Mouse (Mus musculus) stomach, embryonic 14.5 days (tissue): Measurements from ENCODE around the gene Elob. TPM values are rescaled to one million over a fixed set of nuclear protein-coding genes. Genes with fewer than 3 reads are reported as not detected.

ENCODE experiments used
- ATAC-seq: fragments of 200-750 bp; cut with Nextera tagmentation; 2 replicates; pipeline ENCODE4 v1.8.0; 2017; ENCODE audit warnings: low read depth, moderate TSS enrichment; ENCODE audit not compliant: insufficient number of reproducible peaks, insufficient read depth, low FRiP score
- H3K27ac ChIP-seq: fragments of 300-500 bp; sonication (generic); 2 replicates; pipeline ENCODE4 v1.5.1; 2014; ENCODE audit warnings: mild to moderate bottlenecking, low read length, moderate library complexity, mixed read lengths
- H3K27me3 ChIP-seq: fragments of 300-500 bp; sonication (generic); 2 replicates; pipeline ENCODE4 v1.6.1; 2014; ENCODE audit warnings: low read length, control low read depth, mixed read lengths; ENCODE audit not compliant: control insufficient read depth, insufficient read depth
- H3K36me3 ChIP-seq: fragments of 300-500 bp; sonication (generic); 2 replicates; pipeline ENCODE4 v1.6.1; 2014; ENCODE audit warnings: mild to moderate bottlenecking, control low read depth, low read length, moderate library complexity, mixed read lengths; ENCODE audit not compliant: control insufficient read depth, insufficient read depth
- H3K4me1 ChIP-seq: fragments of 300-500 bp; sonication (generic); 2 replicates; pipeline ENCODE4 v1.6.1; 2014; ENCODE audit warnings: low read length, control low read depth, mixed read lengths; ENCODE audit not compliant: control insufficient read depth, insufficient read depth
- H3K4me2 ChIP-seq: fragments of 300-500 bp; sonication (generic); replicated peaks from 2 replicates; pipeline ENCODE4 v1.6.1; 2014; ENCODE audit warnings: low read depth, low read length, control low read depth
- H3K4me3 ChIP-seq: fragments of 300-500 bp; sonication (generic); 2 replicates; pipeline ENCODE4 v1.5.1; 2014; ENCODE audit warnings: low read depth, low read length, control low read depth
- H3K9ac ChIP-seq: fragments of 300-500 bp; sonication (generic); replicated peaks from 2 replicates; pipeline ENCODE4 v1.6.1; 2014; ENCODE audit warnings: low read depth, mild to moderate bottlenecking, control low read depth, low read length, moderate library complexity, mixed read lengths
- H3K9me3 ChIP-seq: fragments of 300-500 bp; sonication (generic); 2 replicates; pipeline ENCODE4 v1.6.1; 2016; ENCODE audit warnings: low read depth, low read length, control low read depth; ENCODE audit not compliant: control insufficient read depth
- WGBS: fragments of 180-500 bp; shearing (Covaris S2); extraction: QIAGEN DNeasy Blood & Tissue Kit; methylation state at CpG from one replicate; pipeline ENCODE4 v1.1.7; 2014; 5-methylcytosine and 5-hydroxymethylcytosine counted together
- polyA plus RNA-seq: library from polyadenylated mRNA; unstranded; fragments of >200 nt; fragmentation: Nextera tagmentation; extraction: Ambion mirVana; gene quantifications from 2 replicates; pipeline ENCODE4 v1.2.1, GENCODE M21; 2014

Gene Elob
- polyA plus RNA-seq, 1 experiment from 2014 or later, result 1,209 TPM

DNA sequence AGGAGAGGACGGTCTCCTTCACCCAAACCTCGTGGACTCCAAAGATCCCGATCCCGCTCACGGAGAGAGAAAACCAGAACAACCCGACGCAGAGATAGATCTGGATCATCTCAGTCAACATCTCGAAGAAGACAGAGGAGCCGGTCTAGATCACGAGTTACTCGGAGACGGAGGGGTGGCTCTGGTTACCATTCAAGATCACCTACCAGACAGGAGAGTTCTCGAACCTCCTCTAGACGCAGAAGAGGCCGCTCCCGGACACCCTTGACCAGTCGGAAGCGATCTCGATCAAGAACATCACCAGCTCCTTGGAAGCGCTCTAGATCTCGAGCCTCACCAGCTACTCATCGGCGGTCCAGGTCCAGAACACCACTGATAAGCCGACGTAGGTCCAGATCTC is 9.7 kb downstream of the Elob start:
- Histone ChIP-seq H3K9ac (no peak overlapping the region), H3K4me3 (no peak overlapping the region), H3K9me3 (peaks cover 21% of the 10 kb centered on the region; the same call in 1 of the 2 replicates), H3K4me2 (no peak overlapping the region), H3K36me3 (peaks cover 97% of the 10 kb centered on the region), H3K4me1 (no peaks in the 10 kb centered on the region), H3K27me3 (no peaks in the 10 kb centered on the region), H3K27ac (no peak overlapping the region)
- no peak for ATAC-seq
- WGBS, result 98% methylated on average over 25 of the region's 25 CpGs

DNA sequence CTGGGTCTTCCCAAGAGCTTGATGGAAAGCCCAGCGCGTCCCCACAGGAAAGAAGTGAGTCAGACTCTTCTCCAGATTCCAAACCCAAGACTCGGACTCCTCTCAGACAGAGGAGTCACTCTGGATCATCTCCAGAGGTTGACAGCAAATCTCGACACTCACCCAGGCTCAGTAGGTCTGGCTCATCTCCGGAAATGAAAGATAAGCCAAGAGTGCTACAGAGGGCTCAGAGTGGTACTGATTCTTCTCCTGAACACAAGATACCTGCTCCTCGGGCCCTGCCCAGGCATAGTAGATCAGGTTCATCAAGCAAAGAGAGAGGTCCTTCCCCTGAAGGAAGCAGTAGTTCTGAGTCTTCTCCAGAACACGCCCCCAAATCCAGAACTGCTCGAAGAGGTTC is 10.4 kb downstream of the Elob start:
- no peak overlapping the region for H3K4me3 ChIP-seq
- H3K36me3 ChIP-seq, result peaks cover 99% of the 10 kb centered on the region
- WGBS, result 98% methylated on average over 8 of the region's 8 CpGs
- no peak overlapping the region for H3K9ac ChIP-seq
- no peaks in the 10 kb centered on the region for H3K4me1 ChIP-seq
- no peak for ATAC-seq
- peaks cover 21% of the 10 kb centered on the region; the same call in 1 of the 2 replicates for H3K9me3 ChIP-seq
- H3K27me3 ChIP-seq, result no peaks in the 10 kb centered on the region
- no peak overlapping the region for H3K27ac ChIP-seq
- no peak overlapping the region for H3K4me2 ChIP-seq

DNA sequence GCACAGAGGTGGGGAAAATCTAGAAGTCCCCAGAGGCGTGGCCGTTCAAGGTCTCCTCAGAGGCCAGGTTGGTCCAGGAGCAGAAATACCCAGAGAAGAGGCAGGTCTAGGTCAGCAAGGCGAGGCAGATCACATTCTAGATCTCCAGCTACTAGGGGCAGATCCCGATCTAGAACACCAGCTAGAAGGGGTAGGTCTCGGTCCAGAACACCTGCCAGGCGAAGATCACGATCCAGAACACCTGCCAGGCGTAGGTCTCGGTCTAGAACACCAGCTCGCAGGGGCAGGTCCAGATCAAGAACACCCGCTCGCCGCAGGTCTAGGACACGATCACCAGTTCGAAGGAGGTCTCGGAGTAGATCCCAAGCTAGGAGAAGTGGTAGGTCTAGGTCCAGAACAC is 13.3 kb downstream of the Elob start:
- H3K9me3 ChIP-seq, result peaks cover 21% of the 10 kb centered on the region; the same call in 1 of the 2 replicates
- no peak overlapping the region for H3K27ac ChIP-seq
- H3K4me1 ChIP-seq, result no peaks in the 10 kb centered on the region
- H3K4me3 ChIP-seq, result no peak overlapping the region
- H3K36me3 ChIP-seq, result peaks cover 94% of the 10 kb centered on the region
- no peak for ATAC-seq
- H3K9ac ChIP-seq, result no peak overlapping the region
- H3K4me2 ChIP-seq, result no peak overlapping the region
- H3K27me3 ChIP-seq, result no peaks in the 10 kb centered on the region
- 98% methylated on average over 16 of the region's 16 CpGs for WGBS

DNA sequence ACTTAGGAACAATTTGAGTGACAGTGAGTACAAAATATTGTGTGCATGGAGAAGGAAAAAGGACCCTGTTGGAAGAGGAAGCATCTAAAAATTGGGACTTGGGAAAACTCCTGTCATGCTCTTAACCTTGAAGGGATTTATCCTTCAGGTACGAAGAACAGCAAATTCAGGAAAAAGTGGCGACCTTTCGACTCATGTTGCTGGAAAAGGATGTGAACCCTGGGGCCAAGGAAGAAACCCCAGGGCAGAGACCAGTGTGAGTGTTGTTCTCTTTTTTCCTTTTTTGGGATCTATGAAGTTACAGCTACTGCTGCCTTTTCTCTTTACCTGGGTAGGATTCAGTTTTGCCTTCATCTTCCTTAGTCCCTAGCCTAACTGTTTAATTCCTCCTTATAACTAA is 21.0 kb downstream of the Elob start:
- H3K9ac ChIP-seq, result no peak overlapping the region
- H3K36me3 ChIP-seq, result peaks cover 57% of the 10 kb centered on the region
- no peak overlapping the region for H3K4me2 ChIP-seq
- peaks cover 21% of the 10 kb centered on the region; the same call in 1 of the 2 replicates for H3K4me1 ChIP-seq
- no peak for ATAC-seq
- no peaks in the 10 kb centered on the region for H3K9me3 ChIP-seq
- no peak overlapping the region for H3K27ac ChIP-seq
- WGBS, result 89% methylated on average over 3 of the region's 3 CpGs
- H3K4me3 ChIP-seq, result no peak overlapping the region
- no peaks in the 10 kb centered on the region for H3K27me3 ChIP-seq

DNA sequence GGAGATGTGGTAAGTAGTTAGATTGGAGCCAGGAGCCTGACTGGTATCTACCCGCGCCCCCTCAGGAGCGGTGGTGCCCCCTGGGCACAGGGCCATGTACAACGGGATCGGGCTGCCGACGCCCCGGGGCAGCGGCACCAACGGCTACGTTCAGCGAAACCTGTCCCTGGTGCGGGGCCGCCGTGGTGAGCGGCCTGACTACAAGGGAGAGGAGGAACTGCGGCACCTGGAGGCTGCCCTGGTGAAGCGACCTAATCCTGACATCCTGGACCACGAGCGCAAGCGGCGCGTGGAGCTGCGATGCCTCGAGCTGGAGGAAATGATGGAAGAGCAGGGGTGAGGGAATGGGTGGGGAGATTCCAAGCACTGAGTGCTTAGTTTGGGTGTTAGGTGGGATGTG is 22.1 kb downstream of the Elob start:
- Histone ChIP-seq H3K4me2 (peak overlapping the region; percentile 91; the same call in 1 of the 2 replicates), H3K4me3 (no peak overlapping the region; the same call in 1 of the 2 replicates), H3K27ac (no peak overlapping the region), H3K9ac (no peak overlapping the region; the same call in 1 of the 2 replicates), H3K4me1 (peaks cover 21% of the 10 kb centered on the region; the same call in 1 of the 2 replicates), H3K9me3 (no peaks in the 10 kb centered on the region), H3K36me3 (peaks cover 47% of the 10 kb centered on the region), H3K27me3 (no peaks in the 10 kb centered on the region)
- 74% methylated on average over 25 of the region's 25 CpGs for WGBS
- ATAC-seq, result no peak

DNA sequence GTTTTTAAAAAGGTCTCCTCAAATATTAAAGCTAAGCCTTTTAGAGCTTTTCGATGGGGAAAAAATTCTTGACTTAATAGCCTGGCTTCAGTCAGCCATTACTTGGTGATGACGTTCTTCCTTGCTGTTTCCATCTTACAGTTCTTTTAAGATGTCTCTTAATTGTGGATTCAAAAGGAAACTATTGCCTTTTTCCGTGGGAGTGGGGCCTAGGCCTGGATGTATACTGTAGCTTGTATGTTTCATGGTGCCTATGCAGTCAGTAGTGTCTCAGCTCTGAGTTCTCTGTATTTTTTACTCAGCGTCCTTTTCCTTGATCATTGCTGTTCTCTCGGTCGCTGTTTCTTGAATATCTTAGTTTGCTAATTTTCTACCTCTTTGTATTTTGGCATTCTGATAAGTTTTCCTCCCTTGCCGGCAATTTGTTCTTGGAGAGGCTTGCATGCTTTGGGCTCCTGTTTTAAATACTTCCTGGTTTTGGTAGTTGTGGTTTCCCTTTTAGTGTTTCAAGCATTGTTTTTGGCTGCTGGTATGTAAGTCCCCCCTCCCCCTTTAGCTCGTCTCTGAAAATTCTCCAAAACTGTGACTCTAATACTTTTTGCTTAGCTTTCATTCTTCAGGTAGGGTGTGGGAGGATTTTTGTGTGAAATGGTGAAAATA is 24.4 kb downstream of the Elob start:
- under 1% methylated on average over 8 of the region's 8 CpGs for WGBS
- no peak for ATAC-seq
- Histone ChIP-seq H3K9ac (peak overlapping the region; percentile 97), H3K36me3 (peaks cover 27% of the 10 kb centered on the region), H3K4me3 (peak overlapping the region; percentile 100), H3K4me2 (peak overlapping the region; percentile 91), H3K27ac (no peak overlapping the region; the same call in 1 of the 2 replicates), H3K4me1 (peaks cover 21% of the 10 kb centered on the region; the same call in 1 of the 2 replicates), H3K9me3 (no peaks in the 10 kb centered on the region), H3K27me3 (no peaks in the 10 kb centered on the region)

DNA sequence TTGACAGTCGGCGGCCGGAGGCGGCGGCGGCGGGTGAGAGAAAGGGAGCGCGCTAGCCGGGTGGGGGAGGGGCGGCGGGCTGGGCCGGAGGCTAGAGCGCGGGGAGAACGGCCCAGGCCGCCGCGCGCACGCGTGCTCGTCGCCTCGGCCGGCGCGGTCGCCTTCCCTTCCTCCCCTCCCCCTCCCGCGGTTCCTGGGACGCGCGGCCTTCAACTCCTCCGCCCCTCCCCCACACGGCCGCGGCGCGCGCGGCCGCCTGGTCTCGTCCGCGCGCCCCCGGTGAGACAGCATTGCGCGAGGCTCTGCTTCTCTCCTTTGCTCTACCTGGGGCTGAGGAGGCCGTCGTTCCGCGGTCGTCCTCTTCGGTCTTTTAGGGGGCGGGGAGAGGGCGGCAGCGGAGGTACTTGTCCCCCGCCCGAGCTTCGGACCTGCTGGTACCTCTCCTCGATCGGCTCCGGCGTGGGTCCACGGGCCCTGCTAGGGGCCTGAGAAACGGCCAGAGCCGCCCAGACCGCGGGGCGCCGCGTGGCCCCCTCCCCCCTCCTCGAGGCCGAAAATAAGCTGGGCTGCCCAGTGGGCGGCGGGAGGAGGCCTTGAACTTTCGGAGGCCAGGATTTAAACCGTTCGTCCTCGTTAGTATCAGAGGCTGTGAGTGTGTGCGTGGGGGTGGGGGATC is 25.4 kb downstream of the Elob start:
- WGBS, result under 1% methylated on average over 67 of the region's 83 CpGs
- H3K9ac ChIP-seq, result peak overlapping the region; percentile 97
- H3K36me3 ChIP-seq, result peaks cover 16% of the 10 kb centered on the region
- no peaks in the 10 kb centered on the region for H3K9me3 ChIP-seq
- peaks cover 21% of the 10 kb centered on the region; the same call in 1 of the 2 replicates for H3K4me1 ChIP-seq
- H3K4me3 ChIP-seq, result peak overlapping the region; percentile 100
- peak overlapping the region; percentile 91 for H3K4me2 ChIP-seq
- ATAC-seq, result peak; percentile 59
- H3K27me3 ChIP-seq, result no peaks in the 10 kb centered on the region
- H3K27ac ChIP-seq, result peak overlapping the region; percentile 90

DNA sequence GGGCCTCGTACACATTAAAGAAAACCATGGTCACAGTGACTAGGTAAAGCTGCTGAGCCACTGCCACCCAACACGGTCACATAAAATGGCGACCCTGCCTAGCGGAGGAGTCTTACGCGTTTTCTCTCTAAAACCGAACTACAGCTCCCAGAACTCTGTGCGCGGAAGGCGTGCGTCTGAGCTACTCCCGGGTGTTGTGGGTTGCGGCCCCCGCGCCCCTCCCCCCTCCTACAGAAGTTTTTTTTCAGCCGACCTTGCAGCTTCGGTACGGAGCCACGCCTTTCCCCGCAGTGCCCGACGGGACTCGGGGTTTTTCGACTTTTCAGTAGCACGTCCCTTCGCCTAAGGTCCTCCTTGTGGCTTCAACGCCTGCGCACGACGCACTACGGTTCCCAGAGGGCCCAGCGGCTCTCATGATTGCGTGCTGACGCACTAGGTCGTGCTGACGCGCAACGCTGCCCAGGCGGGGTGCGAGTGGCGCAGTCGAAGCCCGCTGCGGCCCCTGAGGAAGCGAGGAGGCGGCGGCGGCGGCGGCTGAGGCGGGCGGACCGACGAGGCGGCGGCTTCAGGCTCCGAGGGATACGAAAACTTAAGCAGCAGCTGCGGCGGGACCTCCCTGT is 26.1 kb downstream of the Elob start:
- ATAC-seq, result peak; percentile 98
- peaks cover 21% of the 10 kb centered on the region; the same call in 1 of the 2 replicates for H3K4me1 ChIP-seq
- peaks cover 10% of the 10 kb centered on the region for H3K36me3 ChIP-seq
- H3K4me3 ChIP-seq, result peak overlapping the region; percentile 100
- under 1% methylated on average over 60 of the region's 60 CpGs for WGBS
- H3K27ac ChIP-seq, result peak overlapping the region; percentile 90
- peak overlapping the region; percentile 97 for H3K9ac ChIP-seq
- no peaks in the 10 kb centered on the region for H3K27me3 ChIP-seq
- no peaks in the 10 kb centered on the region for H3K9me3 ChIP-seq
- H3K4me2 ChIP-seq, result peak overlapping the region; percentile 58
